Mouse (Mus musculus) adrenal gland, postnatal 10 days (tissue): ENCODE measurements around the gene Trim14. TPM values are rescaled to one million over a fixed set of nuclear protein-coding genes. Genes with fewer than 3 reads are reported as not detected.
"Not testable (repeated sequence)": the region's sequence is repeated elsewhere in the genome, so short reads cannot be mapped to it uniquely, and the experiment has no call there.

Experiments used
- DNase-seq: peaks from one replicate; pipeline ENCODE4 v3.0.0; 2021; ENCODE audit warnings: mixed read lengths
- long read RNA-seq, 2 experiments: library from polyadenylated mRNA; stranded (forward); transcript quantifications; one replicate each; pipeline ENCODE4 v2.0.0; 2021
- total RNA-seq, 2 experiments: library from RNA; stranded (reverse); gene quantifications; 2 replicates each; pipeline ENCODE4 v1.2.3; 2021

Trim14 gene
- total RNA-seq, result 1 to 10 TPM; 5.1 to 8.7 TPM
- long read RNA-seq, experiment 1, partial matches to known transcripts, result 1 of 6 reads
- long read RNA-seq, experiment 1, other reads (novel, unspliced or antisense), result 4 of 6 reads
- long read RNA-seq, experiment 2, partial matches to known transcripts, result 0 of 1 reads
- long read RNA-seq, experiment 2, other reads (novel, unspliced or antisense), result 0 of 1 reads

- DNase-seq, result peak; percentile 49
Observed at GRCm38 (mm10) chr4:46535840-46536361, at the start of gene Trim14. Trim14 (minus strand) TSS chr4:46536141.

- no peak for DNase-seq
Observed at GRCm38 (mm10) chr4:46585041-46585810, 49.3 kb upstream of the Trim14 start.

GRCm38 (mm10) chr4:46584536-46584935 lies 48.6 kb upstream of the Trim14 start:
- DNase-seq, result not testable (repeated sequence)

- DNase-seq, result not testable (repeated sequence)
Observed at GRCm38 (mm10) chr4:46584084-46584483, 48.1 kb upstream of the Trim14 start.

- DNase-seq, result not testable (repeated sequence)
Observed at GRCm38 (mm10) chr4:46582024-46582423, 46.1 kb upstream of the Trim14 start.

GRCm38 (mm10) chr4:46581577-46581976 lies 45.6 kb upstream of the Trim14 start:
- not testable (repeated sequence) for DNase-seq

- not testable (repeated sequence) for DNase-seq
Observed at GRCm38 (mm10) chr4:46580799-46581243, 44.9 kb upstream of the Trim14 start.

GRCm38 (mm10) chr4:46578796-46579346 lies 42.9 kb upstream of the Trim14 start:
- DNase-seq, result not testable (repeated sequence)

GRCm38 (mm10) chr4:46578228-46578627 lies 42.3 kb upstream of the Trim14 start:
- no peak for DNase-seq

- DNase-seq, result not testable (repeated sequence)
Observed at GRCm38 (mm10) chr4:46575509-46576284, 39.8 kb upstream of the Trim14 start.

GRCm38 (mm10) chr4:46574841-46575240 lies 38.9 kb upstream of the Trim14 start:
- DNase-seq, result no peak

GRCm38 (mm10) chr4:46574024-46574753 lies 38.2 kb upstream of the Trim14 start:
- DNase-seq, result no peak

- DNase-seq, result no peak
Observed at GRCm38 (mm10) chr4:46572616-46573015, 36.7 kb upstream of the Trim14 start.

GRCm38 (mm10) chr4:46571744-46572143 lies 35.8 kb upstream of the Trim14 start:
- no peak for DNase-seq

GRCm38 (mm10) chr4:46569671-46570070 lies 33.7 kb upstream of the Trim14 start:
- no peak for DNase-seq

- DNase-seq, result no peak
Observed at GRCm38 (mm10) chr4:46568169-46568568, 32.2 kb upstream of the Trim14 start.

- no peak for DNase-seq
Observed at GRCm38 (mm10) chr4:46566931-46567671, 31.2 kb upstream of the Trim14 start.

GRCm38 (mm10) chr4:46565393-46565955 lies 29.5 kb upstream of the Trim14 start:
- no peak for DNase-seq

- DNase-seq, result no peak
Observed at GRCm38 (mm10) chr4:46564247-46564646, 28.3 kb upstream of the Trim14 start.

GRCm38 (mm10) chr4:46563847-46564246 lies 27.9 kb upstream of the Trim14 start:
- peak; percentile 62 for DNase-seq
